Mouse (Mus musculus) hindbrain, embryonic 14.5 days (tissue): ENCODE results near the gene Ubc. TPM values are rescaled to one million over a fixed set of nuclear protein-coding genes. Genes with fewer than 3 reads are reported as not detected.
A peak's percentile ranks its signal among the peaks of the same experiment; 100 is the strongest.
"Not testable (repeated sequence)": the region's sequence is repeated elsewhere in the genome, so short reads cannot be mapped to it uniquely, and the experiment has no call there.

Source experiments
- ATAC-seq: fragments of 200-750 bp; cut with Nextera tagmentation; 2 replicates; pipeline ENCODE4 v1.8.0; 2017; ENCODE audit warnings: moderate number of reproducible peaks, mild to moderate bottlenecking, moderate TSS enrichment, moderate library complexity; ENCODE audit not compliant: low FRiP score
- DNase-seq: peaks from one replicate; pipeline ENCODE4 v3.0.0-alpha.2; 2015; ENCODE audit warnings: low spot score
- H3K27ac ChIP-seq: fragments of 300-500 bp; sonication (generic); 2 replicates; pipeline ENCODE4 v1.5.1; 2014; ENCODE audit warnings: mild to moderate bottlenecking, moderate library complexity
- H3K27me3 ChIP-seq: fragments of 300-500 bp; sonication (generic); 2 replicates; pipeline ENCODE4 v1.6.1; 2014; ENCODE audit warnings: mild to moderate bottlenecking, low read length, mixed read lengths; ENCODE audit not compliant: control insufficient read depth, insufficient read depth
- H3K36me3 ChIP-seq: fragments of 300-500 bp; sonication (generic); replicated peaks from 2 replicates; pipeline ENCODE4 v1.6.1; 2014; ENCODE audit not compliant: control insufficient read depth, insufficient read depth
- H3K4me1 ChIP-seq: fragments of 300-500 bp; sonication (generic); replicated peaks from 2 replicates; pipeline ENCODE4 v1.6.1; 2014; ENCODE audit warnings: antibody characterized with exemption, low read length, mixed read lengths; ENCODE audit not compliant: control insufficient read depth, insufficient read depth
- H3K4me2 ChIP-seq: fragments of 300-500 bp; sonication (generic); replicated peaks from 2 replicates; pipeline ENCODE4 v1.6.1; 2014; ENCODE audit warnings: mild to moderate bottlenecking, moderate library complexity
- H3K4me3 ChIP-seq: fragments of 300-500 bp; sonication (generic); replicated peaks from 2 replicates; pipeline ENCODE4 v1.5.1; 2014; ENCODE audit warnings: mild to moderate bottlenecking, low read length
- H3K9ac ChIP-seq: fragments of 300-500 bp; sonication (generic); 2 replicates; pipeline ENCODE4 v1.6.1; 2014
- H3K9me3 ChIP-seq: fragments of 300-500 bp; sonication (generic); 2 replicates; pipeline ENCODE4 v1.6.1; 2016; ENCODE audit warnings: low read length; ENCODE audit not compliant: control insufficient read depth
- WGBS: fragments of 180-500 bp; shearing (Covaris S2); extraction: QIAGEN DNeasy Blood & Tissue Kit; methylation state at CpG from one replicate; pipeline ENCODE4 v1.1.7; 2014; 5-methylcytosine and 5-hydroxymethylcytosine counted together
- polyA plus RNA-seq: library from polyadenylated mRNA; unstranded; fragments of >200 nt; fragmentation: Nextera tagmentation; extraction: Ambion mirVana; gene quantifications from 2 replicates; pipeline ENCODE4 v1.2.1, GENCODE M21; 2014

The Ubc gene
- polyA plus RNA-seq, 1 experiment from 2014 or later = 1,333 TPM

GRCm38 (mm10) chr5:125413763-125414162 lies 23.8 kb upstream of the Ubc start:
- Histone ChIP-seq H3K9me3 (no peaks in the 10 kb centered on the region), H3K27ac (no peak overlapping the region), H3K4me3 (no peak overlapping the region), H3K27me3 (no peaks in the 10 kb centered on the region), H3K36me3 (peaks cover 58% of the 10 kb centered on the region), H3K4me2 (no peak overlapping the region), H3K4me1 (no peaks in the 10 kb centered on the region), H3K9ac (no peak overlapping the region)
- no peak for ATAC-seq
- no peak for DNase-seq
- 82% methylated on average over 4 of the region's 4 CpGs for WGBS

DNA sequence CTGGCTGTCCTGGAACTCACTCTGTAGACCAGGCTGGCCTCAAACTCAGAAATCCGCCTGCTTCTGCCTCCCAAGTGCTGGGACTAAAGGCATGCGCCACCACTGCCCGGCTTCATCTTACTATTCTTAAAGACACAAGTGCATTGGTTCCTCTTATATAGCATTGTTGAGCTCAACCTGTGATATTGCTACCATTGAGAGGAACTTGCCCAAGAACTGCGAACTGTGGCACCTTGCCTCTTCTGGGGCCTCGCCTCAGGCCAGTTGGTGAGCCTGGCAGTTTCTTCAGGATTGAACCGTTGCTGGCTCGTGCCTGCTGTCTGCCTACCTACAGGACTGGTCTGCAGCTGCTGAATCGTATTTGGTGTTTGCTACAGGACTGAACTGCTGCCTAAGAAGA lies 22.5 kb upstream of the Ubc start:
- H3K36me3 ChIP-seq = peaks cover 45% of the 10 kb centered on the region
- not testable (repeated sequence) for H3K4me3 ChIP-seq, H3K9me3 ChIP-seq, H3K4me2 ChIP-seq, DNase-seq, H3K27me3 ChIP-seq, H3K27ac ChIP-seq, ATAC-seq, H3K9ac ChIP-seq, H3K4me1 ChIP-seq
- 88% methylated on average over 8 of the region's 8 CpGs for WGBS

DNA sequence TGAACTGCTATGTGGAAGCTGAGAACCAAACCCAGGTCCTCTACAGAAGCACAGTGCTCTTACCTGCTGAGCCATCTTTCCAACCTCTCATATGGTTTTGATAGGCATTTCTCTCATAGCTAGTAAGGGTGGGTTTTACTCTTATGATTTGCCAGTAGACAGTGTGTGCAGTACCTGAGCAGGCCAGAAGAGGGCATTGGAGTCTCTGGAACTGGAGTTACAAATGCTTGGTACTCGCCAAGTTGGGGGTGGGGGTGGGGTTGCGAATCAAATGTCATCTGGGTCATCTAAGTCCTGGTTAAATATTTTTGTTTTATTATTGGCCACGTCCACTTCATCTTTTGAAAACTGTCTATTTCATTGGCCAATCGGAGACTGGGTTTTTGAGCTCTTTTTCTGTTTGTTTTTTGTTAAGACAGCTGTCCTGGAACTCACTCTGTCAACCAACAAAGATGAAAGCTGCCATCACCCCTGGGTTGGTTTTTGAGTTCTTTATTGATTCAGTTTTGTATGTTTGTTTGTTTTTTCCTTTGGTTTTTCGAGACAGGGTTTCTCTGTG lies 22.0 kb upstream of the Ubc start:
- ATAC-seq = no peak
- H3K27ac ChIP-seq = no peak overlapping the region
- no peak overlapping the region for H3K9ac ChIP-seq
- DNase-seq = no peak
- peaks cover 5% of the 10 kb centered on the region for H3K4me1 ChIP-seq
- no peak overlapping the region for H3K4me3 ChIP-seq
- H3K4me2 ChIP-seq = no peak overlapping the region
- H3K9me3 ChIP-seq = no peaks in the 10 kb centered on the region
- H3K36me3 ChIP-seq = peaks cover 41% of the 10 kb centered on the region
- no peaks in the 10 kb centered on the region for H3K27me3 ChIP-seq
- 63% methylated on average over 5 of the region's 5 CpGs for WGBS

DNA sequence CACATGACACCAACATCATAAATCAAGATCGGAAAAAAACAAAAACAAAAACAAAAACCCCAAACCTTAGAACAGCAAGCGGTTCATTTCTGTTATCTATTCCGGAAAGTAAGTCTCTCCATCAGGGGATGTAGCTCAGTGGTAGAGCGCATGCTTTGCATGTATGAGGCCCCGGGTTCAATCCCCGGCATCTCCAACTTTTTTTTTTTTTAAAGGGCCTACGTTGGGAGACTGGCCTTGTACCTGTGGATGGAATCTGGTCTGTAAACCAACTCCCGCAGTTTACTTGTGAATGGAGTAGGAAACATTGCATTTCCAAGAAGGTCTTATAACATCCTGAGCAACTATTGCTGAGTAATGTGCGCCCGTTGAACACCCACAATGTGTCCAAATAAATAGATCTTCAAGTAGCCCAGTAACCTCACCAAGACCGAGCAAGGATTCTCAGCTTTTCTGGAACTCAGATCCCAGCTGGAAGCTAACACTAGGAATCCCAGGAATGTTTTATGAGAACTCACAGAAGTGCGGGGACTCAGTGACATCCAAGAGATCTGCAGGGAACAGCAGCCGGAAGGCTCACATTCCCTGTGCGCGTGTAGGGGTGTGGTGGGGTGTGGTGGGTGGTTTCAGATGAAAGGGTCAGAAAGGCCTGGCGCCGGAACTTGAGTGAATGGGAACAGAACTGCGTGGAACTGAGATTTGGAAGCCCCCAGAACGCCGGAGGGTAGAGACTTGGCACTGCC lies 19.5 kb upstream of the Ubc start:
- DNase-seq = peak; percentile 84
- ATAC-seq = 0 out of 2 replicates have a peak, but pooled peaks have one; percentile 18
- WGBS = 10% methylated on average over 20 of the region's 20 CpGs
- Histone ChIP-seq H3K9me3 (no peaks in the 10 kb centered on the region), H3K4me2 (peak overlapping the region; percentile 32), H3K4me3 (peak overlapping the region; percentile 9; the same call in 1 of the 2 replicates), H3K4me1 (peaks cover 10% of the 10 kb centered on the region), H3K27me3 (no peaks in the 10 kb centered on the region), H3K36me3 (peaks cover 15% of the 10 kb centered on the region), H3K9ac (no peak overlapping the region), H3K27ac (no peak overlapping the region)

GRCm38 (mm10) chr5:125408842-125409241 lies 18.8 kb upstream of the Ubc start:
- H3K27ac ChIP-seq = no peak overlapping the region

DNA sequence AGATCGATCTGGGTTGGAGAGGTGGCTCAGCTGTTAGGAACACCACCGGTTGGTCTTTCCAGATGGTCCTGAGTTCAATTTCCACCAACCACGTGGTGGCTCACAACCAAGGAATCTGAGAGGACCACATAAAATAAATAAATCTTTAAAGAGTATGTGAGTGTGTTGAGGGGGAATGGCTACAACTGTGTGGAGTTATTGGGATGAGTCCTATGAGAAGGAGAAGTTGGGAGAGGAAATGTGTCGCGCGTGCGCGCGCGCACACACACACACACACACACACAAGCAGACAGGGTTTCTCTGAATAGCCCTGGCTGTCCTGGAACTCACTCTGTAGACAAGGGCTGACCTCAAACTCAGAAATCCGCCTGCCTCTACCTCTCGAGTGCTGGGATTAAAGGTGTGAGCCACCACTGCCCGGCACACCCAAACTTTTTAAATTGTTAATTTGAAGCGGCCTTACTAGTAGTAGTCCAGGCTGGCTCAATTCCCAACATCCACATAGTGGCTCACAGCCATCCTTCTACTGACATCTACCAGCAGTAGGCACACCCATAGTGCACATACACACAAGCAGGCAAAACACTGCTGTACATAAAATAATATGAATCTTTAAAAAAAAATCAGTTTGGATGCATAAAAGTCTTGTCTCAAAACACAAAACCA lies 18.0 kb upstream of the Ubc start:
- ATAC-seq = no peak
- no peak overlapping the region for H3K4me3 ChIP-seq
- no peaks in the 10 kb centered on the region for H3K9me3 ChIP-seq
- no peaks in the 10 kb centered on the region for H3K27me3 ChIP-seq
- H3K9ac ChIP-seq = no peak overlapping the region
- no peak for DNase-seq
- no peak overlapping the region for H3K27ac ChIP-seq
- H3K4me1 ChIP-seq = peaks cover 10% of the 10 kb centered on the region
- 76% methylated on average over 14 of the region's 14 CpGs for WGBS
- H3K36me3 ChIP-seq = peaks cover 2% of the 10 kb centered on the region; the same call in 1 of the 2 replicates
- H3K4me2 ChIP-seq = 0 out of 2 replicates have a peak overlapping the region, but pooled peaks have one; percentile 8

More at GRCm38 (mm10) chr5:125408842-125409241, 18.8 kb upstream of the Ubc start:
- Histone ChIP-seq H3K4me3 (peak overlapping the region; percentile 9; the same call in 1 of the 2 replicates), H3K36me3 (peaks cover 10% of the 10 kb centered on the region), H3K27me3 (no peaks in the 10 kb centered on the region), H3K9me3 (no peaks in the 10 kb centered on the region), H3K4me1 (peaks cover 10% of the 10 kb centered on the region), H3K4me2 (peak overlapping the region; percentile 32), H3K9ac (no peak overlapping the region)
- DNase-seq (peak; percentile 92), ATAC-seq (peak; percentile 34)
- WGBS = under 1% methylated on average over 13 of the region's 13 CpGs

DNA sequence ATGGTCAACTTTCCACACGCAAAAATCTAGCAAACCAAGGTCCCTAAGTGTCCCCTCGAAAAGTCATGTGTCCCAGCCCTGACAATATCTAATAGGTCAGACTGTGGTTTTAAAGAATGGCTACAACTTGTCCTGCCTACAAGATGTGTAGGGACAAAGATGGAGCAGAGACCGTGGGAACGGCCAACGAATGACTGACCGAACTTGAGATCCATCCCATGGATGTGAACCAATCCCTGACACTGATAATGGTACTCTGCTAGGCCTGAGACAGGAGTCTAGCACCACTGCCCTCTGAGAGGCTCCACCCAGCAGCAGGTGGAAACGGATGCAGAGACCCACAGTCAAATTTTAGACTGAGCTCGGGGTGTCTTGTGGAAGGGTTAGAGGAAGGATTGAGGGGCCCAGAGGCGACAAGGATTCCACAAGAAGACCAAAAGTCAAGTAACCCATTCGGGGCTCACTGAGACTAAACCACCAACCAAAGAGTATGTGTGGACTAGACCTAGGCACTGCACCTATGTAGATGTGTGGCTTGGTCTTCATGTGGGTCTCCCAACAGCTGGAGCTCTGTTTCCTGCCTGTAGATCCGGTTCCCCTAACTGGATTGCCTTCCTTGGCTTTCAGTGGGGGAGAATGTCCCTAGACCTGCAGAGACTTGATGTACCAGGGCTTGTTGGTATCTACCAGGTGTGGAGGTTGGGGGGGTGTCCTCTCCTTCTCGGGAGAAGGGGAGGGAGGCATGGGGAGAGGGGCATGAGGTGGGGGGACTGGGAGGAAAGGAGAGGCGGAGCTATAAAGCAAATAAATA lies 17.2 kb upstream of the Ubc start:
- Histone ChIP-seq H3K4me1 (peaks cover 10% of the 10 kb centered on the region), H3K9ac (peak overlapping the region; percentile 73), H3K27me3 (no peaks in the 10 kb centered on the region), H3K36me3 (no peaks in the 10 kb centered on the region), H3K27ac (peak overlapping the region; percentile 91), H3K4me2 (peak overlapping the region; percentile 68), H3K9me3 (no peaks in the 10 kb centered on the region), H3K4me3 (peak overlapping the region; percentile 52)
- DNase-seq (no peak), ATAC-seq (no peak)
- 59% methylated on average over 13 of the region's 13 CpGs for WGBS

DNA sequence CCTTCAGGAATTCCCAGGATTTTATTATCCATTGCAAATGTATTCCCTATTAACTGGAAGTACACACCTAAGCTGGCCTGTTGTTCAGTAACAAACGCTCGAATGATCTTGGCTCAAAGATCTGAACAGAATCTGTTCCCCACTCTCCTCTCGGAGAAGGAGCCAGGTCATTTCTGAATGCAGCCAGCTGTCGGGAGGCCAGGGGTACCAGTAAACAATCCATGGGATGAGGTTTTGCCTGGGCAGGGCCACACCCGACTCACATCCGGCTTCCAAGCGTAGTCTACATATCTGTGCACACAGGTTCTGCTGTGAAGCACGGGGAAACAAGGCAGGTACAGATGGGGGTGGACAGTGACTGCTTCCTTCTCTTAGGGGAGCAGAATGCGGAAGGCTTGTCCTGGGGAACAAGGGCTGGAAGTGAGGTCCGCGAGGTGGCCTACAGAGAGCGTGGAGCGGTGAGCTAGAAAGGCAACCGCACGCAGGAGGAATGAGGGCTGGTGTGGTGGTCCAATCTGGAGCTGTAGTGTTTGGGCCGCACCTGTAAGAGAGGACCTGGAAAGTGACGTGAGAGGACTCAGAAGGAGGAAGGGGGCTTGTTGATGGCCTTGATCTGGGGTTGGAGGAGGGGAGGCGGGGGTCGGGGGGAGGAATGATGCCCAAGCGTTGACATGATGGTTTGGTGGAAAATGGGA lies 16.5 kb upstream of the Ubc start:
- DNase-seq (no peak), ATAC-seq (peak; percentile 14; the same call in 1 of the 2 replicates)
- H3K27ac ChIP-seq = peak overlapping the region; percentile 91
- H3K4me2 ChIP-seq = peak overlapping the region; percentile 68
- peak overlapping the region; percentile 52 for H3K4me3 ChIP-seq
- H3K9me3 ChIP-seq = no peaks in the 10 kb centered on the region
- no peaks in the 10 kb centered on the region for H3K27me3 ChIP-seq
- peaks cover 10% of the 10 kb centered on the region for H3K4me1 ChIP-seq
- H3K9ac ChIP-seq = peak overlapping the region; percentile 73
- 2% methylated on average over 20 of the region's 20 CpGs for WGBS
- H3K36me3 ChIP-seq = no peaks in the 10 kb centered on the region
